Mouse (Mus musculus): ENCODE results near the gene Xrn1.
"Not testable (repeated sequence)": the region's sequence is repeated elsewhere in the genome, so short reads cannot be mapped to it uniquely, and the experiment has no call there.

The Xrn1 gene

DNA sequence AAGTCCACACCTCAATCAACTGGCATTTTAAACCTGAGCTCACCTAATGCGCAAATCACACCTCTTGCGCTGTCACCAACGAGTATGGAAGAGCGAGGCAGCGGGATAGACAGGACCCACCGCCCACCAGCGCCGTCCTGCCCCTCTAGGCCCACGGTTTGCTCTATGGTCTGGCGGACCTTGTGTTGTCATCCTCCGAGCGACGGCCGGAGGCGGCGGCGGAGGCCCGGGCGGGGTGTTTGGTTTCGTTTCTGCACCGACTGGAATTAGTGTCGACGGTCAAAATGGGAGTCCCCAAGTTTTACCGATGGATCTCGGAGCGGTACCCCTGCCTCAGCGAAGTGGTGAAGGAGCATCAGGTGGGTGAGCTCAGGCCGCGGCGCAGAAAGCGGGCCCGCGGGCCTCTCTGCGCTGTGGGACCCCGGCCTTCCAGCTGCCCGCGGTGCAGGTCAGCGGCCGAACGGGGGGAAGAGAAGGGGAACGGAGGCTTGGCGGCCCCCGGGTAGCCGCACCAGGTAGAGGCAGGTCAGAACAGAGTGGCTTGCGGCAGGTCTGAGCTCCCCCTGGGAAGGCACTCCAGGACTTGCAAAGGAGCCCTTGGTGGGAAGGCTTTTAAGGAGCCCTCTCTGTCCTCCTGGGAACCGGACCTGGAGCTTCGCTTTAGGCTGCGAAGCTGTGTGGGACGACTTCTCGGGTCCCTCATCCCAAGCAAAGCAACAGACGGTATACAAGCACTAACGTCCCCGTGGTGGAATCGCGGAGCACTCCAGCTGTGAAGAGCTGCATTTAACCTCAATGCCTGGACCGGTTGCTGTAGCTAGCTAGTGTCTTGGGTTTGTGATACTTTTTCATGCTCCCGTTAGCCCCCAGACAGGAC lies at the start of gene Xrn1:
Gene Xrn1, plus strand, starts transcription at position 176 of the 877 bp plus-strand sequence.
- DNase-seq (ENCODE audit: low spot score): peak; percentile 94

DNA sequence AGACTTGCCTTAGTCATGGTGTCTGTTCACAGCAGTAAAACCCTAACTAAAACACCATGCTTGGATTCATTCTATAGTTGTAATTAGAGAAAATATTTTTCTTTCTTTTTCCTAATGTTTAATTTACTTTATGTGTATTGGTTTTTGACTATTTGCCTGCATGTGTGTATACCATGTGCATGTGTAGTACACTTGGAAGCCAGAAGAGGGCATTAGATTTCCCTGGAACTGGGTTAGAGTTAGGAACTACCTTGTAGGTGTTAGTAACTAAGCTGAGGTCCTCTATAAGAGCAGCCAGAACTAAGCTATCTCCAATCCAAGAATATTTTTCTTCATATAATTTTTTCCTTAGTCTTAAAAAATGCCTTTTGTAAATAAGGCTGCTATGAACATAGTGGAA lies 21.7 kb upstream of the Xrn1 start:
- DNase-seq (ENCODE audit: low spot score): no peak

DNA sequence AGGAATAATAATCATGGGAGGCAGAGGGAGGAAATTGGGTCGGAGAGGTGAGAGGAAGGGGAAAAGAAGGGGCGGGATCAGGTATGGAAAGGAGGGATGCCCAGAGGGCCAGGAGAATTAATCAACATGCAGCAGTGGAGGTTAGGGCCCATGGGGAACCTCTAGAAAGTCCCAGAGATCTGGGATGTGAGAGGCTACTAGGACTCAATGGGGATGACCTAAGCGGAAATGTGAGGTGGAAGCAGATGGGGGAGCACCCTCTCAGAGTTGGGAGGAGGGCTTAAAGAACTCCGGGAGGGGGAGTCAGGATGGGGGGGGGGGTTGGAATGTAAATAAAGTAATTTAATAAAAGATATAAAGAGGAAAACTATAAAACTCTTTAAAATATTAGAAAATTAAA lies 902 bp upstream of the Xrn1 start:
- no peak for DNase-seq (ENCODE audit: low spot score)

DNA sequence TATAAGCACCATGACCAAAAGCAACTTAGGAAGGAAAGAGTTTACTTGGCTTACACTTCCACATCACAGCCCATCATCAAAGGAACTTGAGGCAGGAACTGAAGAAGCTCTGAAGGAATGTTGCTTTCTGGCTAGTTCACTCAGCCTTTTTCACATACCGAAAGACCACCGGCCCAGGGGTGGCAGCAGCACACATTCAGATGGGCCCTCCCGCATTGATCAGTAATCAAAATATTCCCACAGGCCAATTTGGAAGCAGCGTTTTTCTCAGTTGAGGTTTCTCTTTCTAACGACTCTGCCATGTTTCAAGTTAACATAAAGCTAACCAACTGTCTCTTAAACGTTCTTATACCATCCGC lies 355 bp upstream of the Xrn1 start:
- no peak for DNase-seq (ENCODE audit: low spot score)

DNA sequence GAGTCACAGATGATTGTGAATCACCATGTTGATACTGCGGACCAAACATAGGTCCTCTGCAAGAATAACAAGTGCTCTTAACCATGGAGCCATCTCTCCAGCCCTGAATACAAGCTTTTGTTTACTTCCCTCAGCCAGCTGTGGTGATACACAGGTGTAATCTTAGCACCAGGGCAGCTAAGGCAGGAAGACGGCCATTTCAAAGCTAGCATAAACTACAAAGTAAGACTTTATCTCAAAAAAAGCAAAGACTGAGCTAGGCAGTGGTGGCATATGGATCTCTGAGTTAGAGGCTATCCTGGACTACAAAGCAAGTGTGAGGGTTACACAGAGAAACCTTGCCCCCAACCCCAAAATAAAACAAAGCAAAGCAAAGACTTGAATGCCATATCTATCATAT lies 3.1 kb downstream of the Xrn1 start:
- no peak for DNase-seq (ENCODE audit: low spot score)

DNA sequence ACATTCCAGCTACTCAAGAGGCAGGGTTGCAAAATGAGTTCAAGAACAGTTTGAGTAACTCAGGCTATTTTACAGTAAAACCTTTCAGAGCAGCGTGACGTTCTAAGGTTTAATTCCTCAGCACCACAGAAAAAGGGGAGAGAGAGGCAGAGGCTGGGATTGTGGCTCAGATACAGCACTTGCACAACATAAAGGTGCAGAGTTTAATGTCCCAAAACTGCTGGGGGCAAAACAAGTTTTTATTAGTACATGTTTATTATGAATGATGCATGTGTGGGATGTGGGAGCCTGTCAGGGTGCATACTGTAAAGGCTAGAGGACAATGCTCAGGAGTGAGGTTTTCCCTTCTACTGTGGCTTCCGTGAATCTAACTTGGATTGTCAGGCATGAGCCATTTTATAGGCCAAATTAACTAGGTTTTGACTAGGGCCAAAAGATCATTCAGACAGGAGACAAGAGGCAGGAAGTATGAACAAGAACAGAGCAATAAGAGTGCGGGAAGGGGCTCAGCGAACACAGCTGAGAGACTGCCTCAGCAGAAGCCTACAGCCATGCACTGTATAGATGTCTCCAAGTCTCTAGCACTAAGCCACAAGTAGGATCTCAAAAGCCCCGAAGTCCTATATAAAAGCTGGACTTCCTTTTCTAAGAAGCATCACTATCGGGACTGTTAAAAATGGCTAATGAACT lies 3.6 kb downstream of the Xrn1 start:
- DNase-seq (ENCODE audit: low spot score): no peak

DNA sequence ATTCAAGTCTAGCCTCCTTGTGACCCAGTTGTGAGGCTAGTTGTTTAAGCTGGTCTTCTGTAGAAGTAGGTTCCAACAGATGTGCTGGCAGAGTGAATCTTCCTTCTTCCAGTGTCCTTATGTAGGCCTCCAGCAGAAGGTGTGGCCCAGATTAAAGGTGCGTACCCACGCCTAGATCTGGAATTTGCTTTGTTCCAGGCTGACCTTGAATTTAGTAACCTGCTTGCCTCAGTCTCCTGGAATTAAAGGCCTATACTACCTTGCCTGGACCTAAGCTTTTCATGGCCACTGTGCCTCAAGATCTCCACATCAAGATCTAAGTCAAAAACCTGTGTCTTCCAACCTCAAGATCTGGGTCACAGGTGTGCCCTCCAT lies 4.2 kb downstream of the Xrn1 start:
- DNase-seq (ENCODE audit: low spot score): not testable (repeated sequence)

DNA sequence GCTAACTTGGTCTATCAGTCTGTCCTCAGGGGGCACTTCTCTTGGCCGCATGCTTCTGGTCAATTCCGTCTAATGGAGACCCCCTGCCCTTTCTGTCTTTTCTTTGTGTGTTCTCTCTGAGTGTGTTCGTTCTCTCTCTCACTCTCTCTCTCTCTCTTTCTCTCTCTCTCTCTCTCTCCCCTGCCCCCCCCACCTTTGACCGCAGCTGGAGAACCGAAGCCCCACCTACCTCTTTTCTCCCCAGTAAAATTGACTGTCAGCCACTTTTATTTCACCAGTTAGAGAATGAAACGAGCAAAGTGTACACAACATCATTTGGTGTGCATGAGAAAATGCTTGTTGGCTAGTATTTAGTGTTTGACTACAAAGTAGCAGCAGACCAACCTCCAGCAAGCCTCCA lies 4.7 kb downstream of the Xrn1 start:
- DNase-seq (ENCODE audit: low spot score): no peak

DNA sequence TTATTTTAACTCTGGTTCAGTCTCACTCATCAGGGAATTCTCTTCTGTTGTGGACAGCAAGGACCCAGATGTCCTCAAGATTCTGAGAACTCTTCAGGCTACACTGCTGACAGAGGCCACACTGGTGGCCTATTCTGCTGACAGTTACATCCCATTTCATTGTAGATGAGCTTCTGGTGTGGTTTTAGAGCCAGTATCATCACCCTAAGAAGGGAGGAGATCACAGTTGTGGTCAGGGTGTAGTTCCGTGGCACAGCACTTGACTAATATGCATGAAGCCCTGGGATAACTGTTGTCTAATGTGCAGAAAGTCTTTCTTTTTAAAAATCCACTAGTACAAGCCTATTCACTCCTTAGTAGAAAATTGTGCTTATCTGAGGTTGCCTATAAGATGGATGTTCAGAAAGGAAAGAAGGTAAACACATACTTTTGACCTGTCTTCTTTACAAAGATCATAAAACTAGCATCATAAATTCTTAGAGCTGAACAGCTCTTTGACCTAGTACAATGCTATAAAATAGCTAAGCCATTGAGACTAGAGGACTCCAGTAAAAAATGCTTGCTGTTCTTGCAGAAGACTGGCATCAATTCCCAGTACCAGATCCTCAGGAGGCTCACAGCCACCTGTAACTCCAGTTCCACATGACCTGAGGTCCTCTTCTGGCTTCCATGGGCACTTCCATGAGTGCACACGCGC lies 5.3 kb downstream of the Xrn1 start:
- DNase-seq (ENCODE audit: low spot score): no peak

DNA sequence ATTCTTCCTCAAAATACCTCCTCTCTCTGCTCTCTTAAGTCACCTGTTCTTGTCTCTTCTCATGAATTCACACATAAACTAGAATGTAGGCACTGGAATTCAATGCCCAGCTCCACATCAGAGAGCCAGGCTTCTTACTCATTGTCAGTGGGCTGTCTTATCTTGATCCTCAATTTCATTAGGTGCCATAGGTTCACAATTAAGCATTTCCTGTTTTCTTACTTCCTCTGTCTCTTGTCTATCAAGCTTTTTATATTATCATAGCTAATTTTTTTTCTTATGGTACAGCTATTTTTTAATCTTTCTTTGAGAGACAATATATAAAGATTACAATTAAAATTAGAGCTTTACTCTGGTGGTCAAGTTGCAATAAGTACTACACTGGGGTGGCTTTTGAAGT lies 6.5 kb downstream of the Xrn1 start:
- no peak for DNase-seq (ENCODE audit: low spot score)

DNA sequence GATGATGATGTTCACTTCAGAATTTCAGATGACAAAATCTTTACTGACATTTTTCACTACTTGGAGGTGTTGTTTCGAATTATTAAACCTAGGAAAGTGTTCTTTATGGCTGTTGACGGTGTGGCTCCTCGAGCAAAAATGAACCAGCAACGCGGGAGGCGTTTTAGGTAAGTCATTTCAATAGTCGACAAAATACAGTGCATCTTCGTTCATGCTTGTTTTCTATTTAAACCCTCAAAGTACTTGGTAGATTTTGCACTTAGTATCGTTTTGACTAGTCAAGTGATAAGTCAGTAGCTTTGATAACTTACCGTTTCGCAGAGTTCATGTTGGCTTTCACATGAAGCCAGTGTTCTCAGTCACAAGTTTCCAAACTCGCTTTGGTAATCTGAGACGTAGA lies 9.5 kb downstream of the Xrn1 start:
- DNase-seq (ENCODE audit: low spot score): no peak

DNA sequence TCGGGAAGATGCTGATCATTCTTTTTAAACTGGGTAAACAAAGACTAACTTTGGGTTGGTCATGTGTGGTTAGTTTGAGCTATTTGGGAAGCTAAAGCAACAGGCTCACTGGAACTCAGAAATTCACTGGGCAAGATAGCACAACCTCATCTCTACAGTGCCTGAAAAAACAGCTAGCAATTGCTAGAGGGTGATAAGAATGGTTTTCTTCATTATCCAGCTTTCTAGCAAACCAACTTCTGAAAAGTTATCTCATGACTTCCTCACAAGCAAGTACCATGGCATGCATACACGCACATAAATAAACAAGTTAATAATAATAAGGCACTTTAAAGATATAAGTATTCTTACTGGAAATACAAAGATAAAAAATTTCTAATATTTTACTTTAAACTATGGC lies 23.7 kb downstream of the Xrn1 start:
- no peak for DNase-seq (ENCODE audit: low spot score)

DNA sequence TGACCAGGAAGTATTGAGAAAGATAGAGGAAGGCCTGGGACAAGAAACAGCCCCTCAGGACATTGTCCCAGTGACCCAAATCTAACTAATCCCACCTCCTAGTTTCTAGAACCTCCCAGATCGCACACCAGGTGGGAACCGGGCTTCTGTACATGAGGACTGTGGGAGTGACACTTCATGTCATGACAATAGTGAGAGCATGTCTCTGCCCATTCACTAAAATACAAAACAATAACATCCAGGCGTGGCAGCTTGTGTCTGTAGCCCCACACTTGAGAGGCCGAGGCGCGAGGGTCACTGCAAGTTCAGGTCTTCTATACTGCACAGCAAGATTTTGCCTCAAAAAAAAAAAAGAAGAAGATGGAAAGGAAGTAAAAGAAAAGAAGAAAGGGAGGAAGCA lies 25.3 kb downstream of the Xrn1 start:
- no peak for DNase-seq (ENCODE audit: low spot score)

DNA sequence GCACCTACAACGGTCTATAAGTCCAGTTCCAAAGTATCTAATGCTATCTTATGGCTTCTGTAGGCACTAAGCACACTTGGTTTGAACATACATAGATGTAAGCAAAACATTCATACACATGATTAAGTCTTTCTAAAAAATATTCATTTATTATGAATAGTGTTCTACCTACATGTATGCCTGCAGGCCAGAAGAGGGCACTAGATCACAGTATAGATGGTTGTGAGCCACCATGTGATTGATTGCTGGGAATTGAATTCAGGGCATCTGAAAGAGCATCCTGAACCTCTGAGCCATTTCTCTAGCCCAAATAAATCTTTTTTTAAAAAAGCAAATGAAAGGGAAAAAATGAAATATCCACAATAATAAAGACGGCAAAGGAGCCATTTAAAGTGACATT lies 37.7 kb downstream of the Xrn1 start:
- DNase-seq (ENCODE audit: low spot score): no peak

DNA sequence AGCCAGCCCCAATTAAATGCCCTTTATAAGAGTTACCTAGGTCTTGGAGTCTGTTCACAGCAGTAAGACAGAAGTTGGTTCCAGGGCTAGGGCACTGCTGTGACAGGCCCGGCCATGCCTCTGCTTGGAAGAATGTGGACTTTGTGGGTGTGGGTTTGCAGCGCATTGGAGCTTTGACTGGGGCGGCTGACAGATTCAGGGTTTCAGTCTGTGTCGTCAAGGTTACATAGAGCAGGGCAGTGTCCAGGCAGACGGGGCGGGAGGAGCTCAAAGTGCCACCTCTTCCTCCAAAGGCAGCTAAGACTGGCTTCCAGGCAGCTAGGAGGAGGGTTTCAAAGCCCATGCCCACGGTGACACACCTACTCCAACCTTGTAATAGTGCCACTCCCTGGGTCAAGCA lies 49.9 kb downstream of the Xrn1 start:
- DNase-seq (ENCODE audit: low spot score): no peak

DNA sequence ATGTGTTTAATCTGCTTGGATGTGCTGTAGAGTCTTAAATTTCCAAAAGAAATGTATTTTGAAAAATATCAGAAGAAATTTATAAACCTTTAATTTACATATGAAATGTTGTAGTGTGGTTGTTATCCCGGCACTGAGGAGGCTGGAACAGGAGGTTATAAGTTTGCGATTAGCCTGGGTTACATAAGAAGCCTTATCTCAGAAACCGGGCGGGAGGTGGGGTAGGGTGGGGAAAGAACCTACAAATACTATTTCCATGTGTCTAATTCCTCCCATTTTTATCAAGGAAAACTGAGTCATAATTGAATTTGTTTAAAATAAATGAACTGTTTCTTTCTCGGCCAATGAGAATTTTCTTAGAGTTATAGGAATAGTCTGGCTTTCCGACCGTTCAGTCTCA lies 56.1 kb downstream of the Xrn1 start:
- DNase-seq (ENCODE audit: low spot score): no peak

DNA sequence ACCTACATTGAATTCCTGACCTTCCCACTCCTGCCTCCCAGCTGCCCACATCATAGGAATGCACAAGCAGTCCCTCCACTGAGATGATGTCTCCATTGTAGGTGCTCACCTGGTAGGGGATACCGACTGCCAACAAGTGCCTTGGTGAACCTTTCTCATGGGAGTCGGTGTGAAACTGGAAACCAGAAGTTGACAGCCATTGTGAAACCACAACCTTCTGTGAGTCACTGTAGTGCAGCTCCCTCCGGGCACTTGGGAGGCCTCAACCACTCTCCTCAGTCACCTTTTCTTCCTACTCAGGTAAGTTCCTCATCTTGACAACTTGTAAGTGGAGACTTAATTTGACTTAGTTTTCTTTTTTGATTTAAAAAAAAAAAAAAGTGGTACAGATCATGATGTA lies 69.4 kb downstream of the Xrn1 start:
- no peak for DNase-seq (ENCODE audit: low spot score)

DNA sequence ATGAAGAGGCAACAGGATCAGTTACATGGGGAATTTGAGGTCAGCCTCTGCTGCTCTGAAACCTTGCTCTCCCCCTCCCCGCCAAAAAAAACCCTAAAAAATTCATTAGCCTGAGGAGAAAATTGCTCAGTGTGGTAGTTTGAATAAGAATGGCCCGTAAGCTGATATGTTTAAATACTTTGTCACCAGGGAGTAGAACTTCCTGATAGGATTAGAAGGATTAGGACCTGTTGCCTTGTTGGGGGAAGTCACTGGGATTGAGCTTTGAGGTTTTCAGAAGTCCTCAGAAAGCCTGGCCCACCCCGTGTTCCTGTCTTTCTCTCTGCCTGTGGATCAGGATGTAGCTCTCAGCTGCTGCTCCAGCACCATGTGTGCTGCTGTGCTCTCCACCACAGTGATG lies 73.4 kb downstream of the Xrn1 start:
- no peak for DNase-seq (ENCODE audit: low spot score)

DNA sequence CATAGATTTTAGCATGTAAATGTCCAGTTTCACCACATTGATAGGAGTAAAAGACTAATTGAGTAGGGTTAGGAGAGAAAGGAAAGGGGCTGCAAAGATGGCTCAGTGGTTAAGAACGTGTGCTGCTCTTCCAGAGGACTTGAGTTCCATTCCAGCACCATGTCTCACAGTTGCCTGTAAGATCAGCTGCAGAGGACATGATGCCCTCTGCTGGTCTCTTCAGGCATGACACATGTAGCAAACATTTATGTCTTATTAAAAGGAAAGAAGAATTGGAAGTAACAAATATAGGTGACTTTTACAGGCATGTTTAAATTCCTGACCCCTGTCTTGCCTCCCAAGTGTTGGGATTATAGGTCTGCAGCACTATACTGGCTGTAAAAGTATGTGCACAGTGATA lies 74.3 kb downstream of the Xrn1 start:
- DNase-seq (ENCODE audit: low spot score): peak; percentile 18

DNA sequence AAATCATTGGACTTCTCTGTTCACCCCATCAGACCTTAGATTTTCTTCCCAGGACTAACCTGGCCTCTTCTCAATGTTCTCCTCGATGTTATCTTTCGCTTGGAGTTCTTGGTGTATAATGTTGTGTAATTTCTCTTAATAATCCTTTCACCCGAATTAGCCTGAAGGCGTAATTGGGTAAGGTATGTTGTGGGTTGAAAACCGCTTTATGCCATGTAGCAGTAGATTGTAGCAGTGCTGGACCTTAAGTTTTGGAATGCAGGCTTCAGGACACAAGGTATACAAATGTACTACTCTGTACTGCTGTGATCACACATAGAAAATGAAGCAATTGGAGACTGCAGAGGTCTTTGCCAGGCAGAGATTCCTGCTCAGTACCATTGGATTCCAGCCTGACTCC lies 75.3 kb downstream of the Xrn1 start:
- no peak for DNase-seq (ENCODE audit: low spot score)

DNA sequence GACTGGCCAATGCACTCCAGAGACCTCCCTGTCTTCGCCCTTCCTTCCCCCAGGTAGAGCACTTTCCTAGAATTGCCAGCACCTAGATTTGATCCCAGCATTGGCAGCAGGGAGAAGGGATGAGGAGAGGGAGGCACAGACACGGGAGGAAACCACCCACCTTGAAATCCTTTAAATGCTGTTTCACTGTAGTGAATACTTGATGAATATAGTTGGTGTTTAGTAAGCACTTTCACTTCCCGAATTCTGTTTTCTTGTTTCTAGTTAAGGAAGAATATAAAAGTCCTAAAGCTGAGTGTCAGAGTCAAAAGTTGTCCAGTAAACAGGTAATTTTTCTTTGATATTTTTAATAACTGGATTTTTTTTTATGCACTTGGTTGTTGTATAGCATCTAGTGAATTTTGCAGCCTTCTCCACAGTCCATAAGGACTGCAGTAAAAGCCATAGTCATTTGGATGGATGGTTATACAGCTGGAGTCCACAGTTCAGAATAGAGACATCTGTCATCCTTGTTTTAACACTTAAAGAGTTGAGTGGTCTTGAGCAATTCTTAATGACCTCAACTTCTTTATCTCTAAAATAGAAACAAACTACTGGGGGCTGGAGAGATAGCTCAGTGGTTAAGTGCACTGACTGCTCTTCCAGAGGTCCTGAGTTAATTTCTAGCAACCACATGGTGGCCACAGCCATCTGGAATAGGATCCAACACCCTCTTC lies 81.0 kb downstream of the Xrn1 start:
- DNase-seq (ENCODE audit: low spot score): no peak

DNA sequence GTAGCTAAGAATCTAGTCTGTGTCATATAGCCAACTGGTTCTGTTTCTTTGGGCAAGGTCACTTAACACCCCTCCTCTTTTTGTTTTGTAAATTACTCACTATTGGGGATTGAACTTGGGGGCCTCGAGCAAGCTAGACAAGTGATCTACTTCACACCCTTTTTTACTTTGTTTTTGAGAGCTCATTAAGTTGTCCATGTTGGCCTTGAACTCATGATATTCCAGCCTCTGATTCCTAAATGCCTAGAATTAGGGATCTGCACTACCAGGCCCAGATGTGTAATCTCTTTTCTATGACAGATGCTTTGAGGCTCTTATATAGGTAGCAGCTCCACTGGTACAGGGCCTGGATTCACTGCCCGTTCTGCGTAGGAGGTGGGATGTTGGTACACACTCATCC lies 89.7 kb downstream of the Xrn1 start:
- DNase-seq (ENCODE audit: low spot score): no peak

DNA sequence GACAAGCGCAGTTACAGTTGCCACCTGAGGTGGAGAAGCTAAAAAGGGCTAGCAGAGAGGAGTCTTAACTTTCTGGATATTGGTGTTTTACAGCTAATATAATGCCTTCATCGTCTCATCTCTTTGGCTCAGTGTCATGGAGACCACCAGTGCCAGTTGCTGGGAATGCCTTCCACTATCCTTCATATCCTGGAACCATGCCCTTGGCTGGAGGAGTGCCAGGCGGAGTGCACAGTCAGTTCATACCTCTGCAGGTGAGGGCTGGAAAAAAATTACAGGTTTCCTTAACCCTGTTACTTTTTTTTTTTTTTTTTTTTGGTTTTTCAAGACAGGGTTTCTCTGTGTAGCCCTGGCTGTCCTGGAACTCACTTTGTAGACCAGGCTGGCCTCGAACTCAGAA lies 96.9 kb downstream of the Xrn1 start:
- DNase-seq (ENCODE audit: low spot score): no peak
